Mouse (Mus musculus): ENCODE data around the gene 5430403G16Rik. TPM values are rescaled to one million over a fixed set of nuclear protein-coding genes. Genes with fewer than 3 reads are reported as not detected.

Gene 5430403G16Rik
- polyA plus RNA-seq (2012; rRNA removed), result 0.03 TPM in 2 replicates

DNA sequence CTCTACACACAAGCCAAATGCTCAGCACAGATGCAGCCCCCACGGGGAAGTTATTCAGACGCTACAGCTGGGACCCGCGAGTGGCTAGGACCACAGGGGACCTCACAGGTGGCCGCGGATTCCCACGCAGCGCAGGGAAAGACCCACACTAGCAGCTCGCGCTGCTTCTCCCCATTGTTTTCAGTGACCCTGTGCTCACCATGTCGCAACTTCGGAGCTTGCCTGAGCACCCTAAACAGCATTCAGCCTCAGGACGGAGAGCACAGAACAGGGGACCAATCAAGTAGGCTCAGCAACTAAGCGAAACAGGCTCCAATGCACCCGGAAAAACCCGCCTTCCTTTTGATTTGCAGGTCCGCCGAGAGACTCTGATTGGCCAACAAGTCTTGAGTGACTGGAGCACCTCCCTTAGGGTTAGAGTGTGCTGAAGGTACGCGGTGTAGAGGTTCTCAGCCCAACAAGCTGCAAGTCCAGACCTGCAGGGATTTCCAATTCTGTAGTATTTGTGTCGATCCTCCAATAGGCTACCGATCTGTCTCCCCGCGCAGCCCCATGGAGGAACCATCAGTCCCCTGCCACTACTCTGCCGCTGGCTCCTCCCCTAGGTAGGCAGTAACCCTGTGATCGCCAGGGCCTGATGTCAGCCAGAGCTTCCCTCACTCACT, at the start of gene 5430403G16Rik:
Gene 5430403G16Rik (minus strand): TSS at position 505 of the 665 bp plus-strand sequence.

Other genes with a start within 250 kb of the 5430403G16Rik start
- gene Crlf2, start 132.0 kb downstream of the 5430403G16Rik start, polyA plus RNA-seq (2012; rRNA removed), result 26.3 and 34.0 TPM in 2 replicates
- 0.79 and 1.3 TPM in 2 replicates for gene 4930522L14Rik, start 60.8 kb upstream of the 5430403G16Rik start, polyA plus RNA-seq (2012; rRNA removed)
- 0.66 and 0.97 TPM in 2 replicates for gene Gm15446, start 232.4 kb upstream of the 5430403G16Rik start, polyA plus RNA-seq (2012; rRNA removed)

Measured in colon, adult 2 months (tissue).